Mouse (Mus musculus): ENCODE measurements around the gene Dhps. TPM values are rescaled to one million over a fixed set of nuclear protein-coding genes. Genes with fewer than 3 reads are reported as not detected.

Dhps gene
- polyA plus RNA-seq, 2 experiments = 44.9 to 47.7 TPM

DNA sequence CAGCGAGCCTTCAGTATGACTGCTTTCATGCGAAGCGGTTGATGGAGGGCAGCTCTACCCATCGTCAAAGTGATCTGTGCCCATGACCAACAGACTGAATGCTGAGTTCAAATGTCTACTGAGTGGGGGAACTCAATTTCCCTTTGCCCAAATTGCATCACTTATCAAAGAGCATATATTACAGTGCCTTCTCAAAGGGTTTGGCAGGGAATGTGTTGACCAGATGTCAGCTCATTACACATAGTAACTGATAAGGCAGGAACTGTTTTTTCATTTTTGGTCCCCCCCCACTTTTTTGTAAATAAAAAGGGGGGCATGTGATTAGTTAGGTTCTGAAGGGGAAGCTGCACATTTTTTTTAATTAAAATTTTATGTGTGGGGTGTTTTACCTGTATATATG, 9.0 kb upstream of the Dhps start:
- no peaks in the 10 kb centered on the region for H3K27me3 ChIP-seq (ENCODE audit: control insufficient read depth, insufficient read depth, low read length)

DNA sequence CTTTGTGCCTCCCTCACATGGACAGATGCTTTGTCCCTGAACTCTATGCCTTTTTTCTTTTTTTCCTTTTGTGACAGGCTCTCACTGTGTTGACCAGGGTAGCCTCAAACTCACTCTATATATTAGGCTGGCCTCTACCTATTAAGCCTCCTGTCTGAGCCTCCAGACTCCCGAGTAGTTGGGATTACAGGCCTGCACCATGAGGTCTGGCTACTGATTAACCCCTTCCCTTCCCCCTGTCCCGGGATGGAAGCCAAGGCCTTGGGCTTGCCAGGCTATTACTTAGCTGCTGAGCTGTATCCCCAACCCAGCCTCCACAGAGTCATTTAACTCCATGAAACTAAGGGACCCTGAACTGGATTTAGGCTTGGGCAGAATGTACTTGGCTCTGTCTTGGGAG, 6.3 kb upstream of the Dhps start:
- Histone ChIP-seq H3K9me3 (ENCODE audit: control insufficient read depth, low read length) (no peaks in the 10 kb centered on the region), H3K27ac (replicated peaks; ENCODE audit: low read depth, low read length) (no peak overlapping the region), H3K4me2 (replicated peaks; ENCODE audit: low read depth, low read length, severe bottlenecking) (no peak overlapping the region), H3K4me3 (replicated peaks; ENCODE audit: low read length) (no peak overlapping the region), H3K27me3 (ENCODE audit: control insufficient read depth, insufficient read depth, low read length) (no peaks in the 10 kb centered on the region), H3K9ac (ENCODE audit: low read depth, low read length, severe bottlenecking) (no peak overlapping the region), H3K4me1 (ENCODE audit: control insufficient read depth, insufficient read depth, low read length) (no peaks in the 10 kb centered on the region), H3K36me3 (ENCODE audit: control insufficient read depth, insufficient read depth, low read length) (peaks cover 27% of the 10 kb centered on the region)
- no peak for TF ChIP-seq POLR2A (IDR thresholded peaks at IDR 0.05; ENCODE audit: borderline replicate concordance, extremely low read depth, insufficient read depth, insufficient read length)
- ATAC-seq (ENCODE audit: low FRiP score, low read depth) = no peak
- WGBS = 33% methylated on average over 2 of the region's 2 CpGs
- no peak for DNase-seq (ENCODE audit: low spot score)

More for the DNA sequence above, 9.0 kb upstream of the Dhps start:
- Histone ChIP-seq H3K27ac (replicated peaks; ENCODE audit: low read depth, low read length) (no peak overlapping the region), H3K9me3 (ENCODE audit: control insufficient read depth, low read length) (no peaks in the 10 kb centered on the region), H3K4me1 (ENCODE audit: control insufficient read depth, insufficient read depth, low read length) (no peaks in the 10 kb centered on the region), H3K9ac (ENCODE audit: low read depth, low read length, severe bottlenecking) (no peak overlapping the region), H3K4me2 (replicated peaks; ENCODE audit: low read depth, low read length, severe bottlenecking) (no peak overlapping the region), H3K36me3 (ENCODE audit: control insufficient read depth, insufficient read depth, low read length) (peaks cover 19% of the 10 kb centered on the region), H3K4me3 (replicated peaks; ENCODE audit: low read length) (no peak overlapping the region)
- 94% methylated on average over 4 of the region's 4 CpGs for WGBS
- no peak for ATAC-seq (ENCODE audit: low FRiP score, low read depth)
- DNase-seq (ENCODE audit: low spot score) = no peak
- no peak for TF ChIP-seq POLR2A (IDR thresholded peaks at IDR 0.05; ENCODE audit: borderline replicate concordance, extremely low read depth, insufficient read depth, insufficient read length)

DNA sequence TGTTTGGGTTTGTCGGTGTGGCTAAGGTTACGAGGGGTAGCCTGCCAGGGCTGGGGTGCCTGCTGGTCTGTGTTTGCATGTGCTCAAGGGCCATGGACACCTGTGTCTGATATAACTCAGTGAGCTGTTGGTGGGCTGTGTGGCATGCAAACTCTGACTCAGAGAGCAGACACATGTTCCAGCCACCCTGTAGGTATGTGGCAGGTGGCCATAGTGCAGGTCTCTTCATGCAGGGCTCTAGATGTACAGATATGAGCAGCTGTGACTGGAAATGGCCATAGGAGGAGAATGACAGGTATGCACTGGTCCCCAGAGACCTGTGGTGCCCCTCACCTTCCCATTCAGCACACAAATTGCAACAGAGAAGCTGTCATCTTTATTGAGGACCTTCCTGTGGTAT, 4.4 kb upstream of the Dhps start:
- ATAC-seq (ENCODE audit: low FRiP score, low read depth) = no peak
- Histone ChIP-seq H3K4me2 (replicated peaks; ENCODE audit: low read depth, low read length, severe bottlenecking) (no peak overlapping the region), H3K27ac (replicated peaks; ENCODE audit: low read depth, low read length) (no peak overlapping the region), H3K4me1 (ENCODE audit: control insufficient read depth, insufficient read depth, low read length) (peaks cover 5% of the 10 kb centered on the region; the same call in 1 of the 2 replicates), H3K36me3 (ENCODE audit: control insufficient read depth, insufficient read depth, low read length) (peaks cover 24% of the 10 kb centered on the region), H3K9ac (ENCODE audit: low read depth, low read length, severe bottlenecking) (no peak overlapping the region), H3K27me3 (ENCODE audit: control insufficient read depth, insufficient read depth, low read length) (no peaks in the 10 kb centered on the region), H3K4me3 (replicated peaks; ENCODE audit: low read length) (no peak overlapping the region), H3K9me3 (ENCODE audit: control insufficient read depth, low read length) (no peaks in the 10 kb centered on the region)
- TF ChIP-seq POLR2A (IDR thresholded peaks at IDR 0.05; ENCODE audit: borderline replicate concordance, extremely low read depth, insufficient read depth, insufficient read length) = no peak
- no peak for DNase-seq (ENCODE audit: low spot score)
- WGBS = 93% methylated on average over 2 of the region's 2 CpGs

- no peaks in the 10 kb centered on the region for H3K9me3 ChIP-seq (ENCODE audit: control insufficient read depth, low read length)
- H3K9ac ChIP-seq (ENCODE audit: low read depth, low read length, severe bottlenecking) = no peak within 1 kb of the TSS
- no peak for DNase-seq (ENCODE audit: low spot score)
- H3K4me2 ChIP-seq (replicated peaks; ENCODE audit: low read depth, low read length, severe bottlenecking) = no peak within 1 kb of the TSS
- no peaks in the 10 kb centered on the region for H3K27me3 ChIP-seq (ENCODE audit: control insufficient read depth, insufficient read depth, low read length)
- no peak within 1 kb of the TSS for H3K27ac ChIP-seq (replicated peaks; ENCODE audit: low read depth, low read length)
- no peak within 1 kb of the TSS for H3K4me3 ChIP-seq (replicated peaks; ENCODE audit: low read length)
- H3K36me3 ChIP-seq (ENCODE audit: control insufficient read depth, insufficient read depth, low read length) = peaks cover 24% of the 10 kb centered on the region
- ATAC-seq (ENCODE audit: low FRiP score, low read depth) = no peak
- no peak for TF ChIP-seq POLR2A (IDR thresholded peaks at IDR 0.05; ENCODE audit: borderline replicate concordance, extremely low read depth, insufficient read depth, insufficient read length)
- peaks cover 10% of the 10 kb centered on the region for H3K4me1 ChIP-seq (ENCODE audit: control insufficient read depth, insufficient read depth, low read length)
Measured at GRCm38 (mm10) chr8:85067982-85068381, 3.6 kb upstream of the Dhps start, which contains the start of gene Gm5741. Gm5741 (minus strand) TSS chr8:85067982.

DNA sequence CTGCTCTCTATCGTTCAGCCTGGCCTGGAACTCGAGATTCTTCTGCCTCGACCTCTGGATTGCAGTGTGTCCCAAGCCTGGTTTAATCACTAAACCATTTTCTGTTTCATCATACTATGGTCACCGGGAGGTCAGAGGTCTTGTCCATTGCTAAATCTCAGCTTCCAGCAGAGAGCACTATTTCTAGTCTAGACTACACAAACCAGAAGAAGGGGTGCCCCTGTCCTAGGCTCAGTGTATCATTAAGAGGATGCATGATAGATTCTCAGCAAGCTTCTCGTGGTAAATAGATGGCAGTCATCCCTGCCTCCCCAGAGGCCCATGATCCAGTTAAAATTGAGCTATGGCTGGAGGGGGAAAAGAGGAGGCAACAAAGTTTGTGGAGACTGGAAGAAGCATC, 516 bp upstream of the Dhps start:
- TF ChIP-seq POLR2A (IDR thresholded peaks at IDR 0.05; ENCODE audit: borderline replicate concordance, extremely low read depth, insufficient read depth, insufficient read length) = no peak
- 0 out of 2 replicates have a peak overlapping the region, but pooled peaks have one; percentile 35 for H3K27ac ChIP-seq (replicated peaks; ENCODE audit: low read depth, low read length)
- peak overlapping the region; percentile 80 for H3K9ac ChIP-seq (ENCODE audit: low read depth, low read length, severe bottlenecking)

More for the DNA sequence above, 516 bp upstream of the Dhps start:
- no peak for DNase-seq (ENCODE audit: low spot score)
- Histone ChIP-seq H3K4me1 (ENCODE audit: control insufficient read depth, insufficient read depth, low read length) (peaks cover 10% of the 10 kb centered on the region), H3K9me3 (ENCODE audit: control insufficient read depth, low read length) (no peaks in the 10 kb centered on the region), H3K27me3 (ENCODE audit: control insufficient read depth, insufficient read depth, low read length) (no peaks in the 10 kb centered on the region), H3K36me3 (ENCODE audit: control insufficient read depth, insufficient read depth, low read length) (peaks cover 49% of the 10 kb centered on the region), H3K4me3 (replicated peaks; ENCODE audit: low read length) (peak overlapping the region; percentile 82), H3K4me2 (replicated peaks; ENCODE audit: low read depth, low read length, severe bottlenecking) (peak overlapping the region; percentile 72)
- ATAC-seq (ENCODE audit: low FRiP score, low read depth) = no peak
- 83% methylated on average over 5 of the region's 5 CpGs for WGBS
